ENCODE assay signal across 26 mouse cellular contexts in genomic region chr5:144766026-144766425, GRCm38 (mm10). TPM values are rescaled to one million over a fixed set of nuclear protein-coding genes. Genes with fewer than 3 reads are reported as not detected.
DNase-seq lines count a peak whose midpoint lies in the region; ATAC-seq and TF ChIP-seq lines count a peak whose summit lies in the region.
"Had no signal": no experiment of that assay in that cellular context is flagged by ENCODE, and none has a peak within 500 bp of the region (broad histone marks: within the 10 kb centered on the region; RNA-seq: fewer than 3 reads in every experiment).

No protein-coding gene starts in this region.

- no peak for ATAC-seq in kidney, embryonic 14.5 days (ENCODE audit: low FRiP score, low TSS enrichment)
- no peak for ATAC-seq in megakaryocyte-erythroid progenitor cell, adult 5-6 weeks (replicated peaks; ENCODE audit: low FRiP score, low TSS enrichment, poor library complexity, severe bottlenecking)
- ATAC-seq: forebrain, embryonic 14.5 days; forebrain, postnatal 0 days; Patski had no signal

- H3K27me3 ChIP-seq in kidney, embryonic 14.5 days (ENCODE audit: control insufficient read depth, insufficient read depth, low read length), result peaks cover 15% of the 10 kb centered on the region
- no peaks in the 10 kb centered on the region for H3K27me3 ChIP-seq in testis, adult 2 months (ENCODE audit: control insufficient read depth, insufficient read depth, low read length)

- H3K36me3 ChIP-seq in kidney, embryonic 14.5 days (ENCODE audit: control insufficient read depth, insufficient read depth, low read length), result peaks cover 2% of the 10 kb centered on the region
- H3K36me3 ChIP-seq in testis, adult 2 months (ENCODE audit: control insufficient read depth, insufficient read depth, low read length), result no peaks in the 10 kb centered on the region

- TF ChIP-seq CTCF in testis, adult 2 months (IDR thresholded peaks at IDR 0.05; ENCODE audit: control insufficient read depth, insufficient read depth, insufficient replicate concordance, low read depth, low read length), result no peak

- peak; percentile 44 for DNase-seq in kidney, adult 18-20 months
- no peak for DNase-seq in testis, postnatal 14 days (ENCODE audit: low spot score)
- DNase-seq in kidney, postnatal 14 days, result peak; percentile 49
- no peak for DNase-seq in ovary, postnatal 14 days (ENCODE audit: low spot score)
- DNase-seq: adrenal gland, postnatal 10 days; adrenal gland, postnatal 36 days; B cell, adult 2 months; cerebellum, adult 11 months; cerebellum, adult 2 months; cerebellum, postnatal 25 days; gastrocnemius, adult 2 months; gastrocnemius, postnatal 14 days; heart, adult 11 months had no signal

- no peak for TF ChIP-seq POLR2A in testis, adult 2 months (IDR thresholded peaks at IDR 0.05; ENCODE audit: control insufficient read depth, low read depth, low read length)

- H3K4me1 ChIP-seq in kidney, embryonic 14.5 days (ENCODE audit: control insufficient read depth, insufficient read depth, low read length), result peaks cover 8% of the 10 kb centered on the region
- peaks cover 15% of the 10 kb centered on the region for H3K4me1 ChIP-seq in testis, adult 2 months (ENCODE audit: control insufficient read depth, insufficient read depth, low read length)

- WGBS in kidney, embryonic 14.5 days, result 62% methylated on average over 7 of the region's 7 CpGs

- H3K4me3 ChIP-seq in kidney, embryonic 14.5 days (ENCODE audit: low read length), result no peak overlapping the region
- H3K4me3 ChIP-seq in testis, adult 2 months (ENCODE audit: control insufficient read depth, low read depth, low read length), result no peak overlapping the region
- H3K4me3 ChIP-seq: embryonic facial prominence, embryonic 12.5 days; embryonic facial prominence, embryonic 15.5 days; gastrocnemius, adult 2 months; hindbrain, embryonic 12.5 days had no signal

- no peaks in the 10 kb centered on the region for H3K9me3 ChIP-seq in kidney, embryonic 14.5 days (ENCODE audit: control insufficient read depth, low read length)
- H3K9me3 ChIP-seq: embryonic facial prominence, embryonic 12.5 days; embryonic facial prominence, embryonic 15.5 days; G1E; hindbrain, embryonic 12.5 days had no signal

- H3K9ac ChIP-seq in kidney, embryonic 14.5 days (ENCODE audit: low read depth, low read length), result no peak overlapping the region
- H3K9ac ChIP-seq: embryonic facial prominence, embryonic 12.5 days; embryonic facial prominence, embryonic 15.5 days; forebrain, postnatal 0 days; hindbrain, embryonic 12.5 days had no signal

- H3K27ac ChIP-seq in kidney, embryonic 14.5 days (ENCODE audit: low read depth, low read length), result no peak overlapping the region
- 0 out of 2 replicates have a peak overlapping the region, but pooled peaks have one; percentile 31 for H3K27ac ChIP-seq in testis, adult 2 months (ENCODE audit: control insufficient read depth, insufficient read depth, low read depth, low read length)
- H3K27ac ChIP-seq: embryonic facial prominence, embryonic 12.5 days; embryonic facial prominence, embryonic 15.5 days; gastrocnemius, adult 2 months; hindbrain, embryonic 12.5 days had no signal

- H3K4me2 ChIP-seq in kidney, embryonic 14.5 days (replicated peaks; ENCODE audit: low read depth, low read length), result no peak overlapping the region
- H3K4me2 ChIP-seq: embryonic facial prominence, embryonic 12.5 days; embryonic facial prominence, embryonic 15.5 days; heart, embryonic 11.5 days; hindbrain, embryonic 12.5 days had no signal

RNA-seq across cellular contexts. Expression of gene Trrap, which starts 1.5 kb away (rescaled TPM):
- polyA plus RNA-seq in kidney, embryonic 14.5 days (2014; fragmentation: Nextera tagmentation; extraction: Ambion mirVana), result 73.2 and 110 TPM in 2 replicates
- polyA plus RNA-seq in testis, adult 2 months (2012; rRNA removed), result 107 and 109 TPM in 2 replicates
- total RNA-seq in megakaryocyte-erythroid progenitor cell, adult 5-6 weeks (2014; fragmentation: Nextera tagmentation), result 77.8 and 124 TPM in 2 replicates
- 33.5 and 40.3 TPM in 2 replicates for total RNA-seq in megakaryocyte-erythroid progenitor cell, adult 5-6 weeks (2017)

RNA-seq across cellular contexts. Expression of gene Tmem130, which starts 4.4 kb away (rescaled TPM):
- 0.12 and 0.24 TPM in 2 replicates for polyA plus RNA-seq in kidney, embryonic 14.5 days (2014; fragmentation: Nextera tagmentation; extraction: Ambion mirVana)
- 21.9 and 22.7 TPM in 2 replicates for polyA plus RNA-seq in testis, adult 2 months (2012; rRNA removed)
- 0.22 and 1.2 TPM in 2 replicates for total RNA-seq in megakaryocyte-erythroid progenitor cell, adult 5-6 weeks (2014; fragmentation: Nextera tagmentation)
- total RNA-seq in megakaryocyte-erythroid progenitor cell, adult 5-6 weeks (2017), result 0.23 and 0.75 TPM in 2 replicates
- total RNA-seq: CH12.LX; G1E; gastrocnemius, adult 2 months; gastrocnemius, postnatal 14 days; hematopoietic stem cell, adult 5-6 weeks had no signal

Comparison
In these comparisons a context has a peak if more than half of its experiments do, and no peak if none do; other contexts are left out.
1. DNase-seq: peak in kidney, adult 18-20 months (single experiment) and kidney, postnatal 14 days (single experiment); none in testis, postnatal 14 days (single experiment) and ovary, postnatal 14 days (single experiment).
2. RNA of gene Tmem130, which starts 4.4 kb away (polyA plus RNA-seq): 21.9 to 22.7 TPM in testis, adult 2 months; 0.12 to 0.24 TPM in kidney, embryonic 14.5 days; every median in the first group is over 10 times any median in the second.